Mouse (Mus musculus): ENCODE data around the gene Abcg5.

Abcg5 gene

DNA sequence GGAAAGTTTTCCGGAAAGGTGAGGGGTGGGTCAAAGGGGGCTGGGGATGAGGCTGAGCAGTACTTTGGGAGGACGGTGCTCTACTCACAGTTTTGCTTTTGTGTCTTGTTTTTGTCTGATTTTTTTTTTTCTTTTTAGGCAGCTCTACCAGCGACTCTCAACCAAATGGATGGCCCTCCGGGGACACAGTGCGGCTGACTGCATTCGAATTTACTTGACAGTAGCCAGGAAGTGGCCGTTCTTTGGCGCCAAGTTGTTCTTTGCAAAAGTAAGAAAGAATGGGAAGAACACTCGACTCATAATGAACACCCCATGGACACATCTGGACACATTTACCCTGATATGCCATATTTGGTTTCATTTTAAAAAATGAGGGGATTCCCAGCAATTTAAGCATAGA is 71.3 kb downstream of the Abcg5 start:
- no peak for DNase-seq (ENCODE audit: low spot score in 2 of 2)

DNA sequence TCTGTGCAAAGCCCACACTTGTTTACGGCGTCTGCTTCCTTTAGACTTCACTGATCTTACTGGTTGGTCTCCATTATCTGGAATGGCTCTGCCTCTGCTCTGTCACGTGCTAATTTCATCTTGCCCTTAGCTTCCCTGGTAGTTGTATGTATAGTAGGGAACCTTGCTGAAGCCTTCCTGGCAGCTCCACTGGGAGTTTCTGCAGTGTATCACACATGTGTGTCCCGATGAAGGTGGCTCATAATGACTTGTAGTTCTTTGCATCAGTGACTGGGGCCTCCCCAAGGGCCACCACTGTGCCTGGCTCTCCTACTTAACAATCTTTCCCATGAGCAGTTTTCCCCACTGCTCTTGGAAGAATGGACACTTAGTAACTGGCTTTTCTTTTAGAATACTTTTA is 74.2 kb downstream of the Abcg5 start:
- no peak for DNase-seq (ENCODE audit: low spot score in 2 of 2)
